Mouse (Mus musculus) forebrain, embryonic 13.5 days (tissue): ENCODE measurements at regions not wholly inside any gene's neighbourhood (a gene's known extent, or its start where the extent isn't known, plus 50 kb on each side); places are given as distances from the start of the nearest gene placed in this dataset.
"Not testable (repeated sequence)": the region's sequence is repeated elsewhere in the genome, so short reads cannot be mapped to it uniquely, and the experiment has no call there.

Experiments used
- ATAC-seq: fragments of 200-750 bp; cut with Nextera tagmentation; 2 replicates; pipeline ENCODE4 v1.8.0; 2017
- H3K27ac ChIP-seq: fragments of 300-500 bp; sonication (generic); 2 replicates; pipeline ENCODE4 v1.5.1; 2015; ENCODE audit warnings: inconsistent platforms, mild to moderate bottlenecking, moderate library complexity
- H3K27me3 ChIP-seq: fragments of 300-500 bp; sonication (generic); 2 replicates; pipeline ENCODE4 v1.6.1; 2015; ENCODE audit warnings: mild to moderate bottlenecking, inconsistent platforms
- H3K36me3 ChIP-seq: fragments of 300-500 bp; sonication (generic); 2 replicates; pipeline ENCODE4 v1.6.1; 2015; ENCODE audit warnings: mild to moderate bottlenecking, inconsistent platforms; ENCODE audit not compliant: poor library complexity, severe bottlenecking
- H3K4me1 ChIP-seq: fragments of 300-500 bp; sonication (generic); 2 replicates; pipeline ENCODE4 v1.6.1; 2015; ENCODE audit warnings: inconsistent platforms
- H3K4me2 ChIP-seq: fragments of 300-500 bp; sonication (generic); 2 replicates; pipeline ENCODE4 v1.6.1; 2015; ENCODE audit warnings: inconsistent platforms, mild to moderate bottlenecking, moderate library complexity
- H3K4me3 ChIP-seq: fragments of 300-500 bp; sonication (generic); 2 replicates; pipeline ENCODE4 v1.5.1; 2015; ENCODE audit warnings: mild to moderate bottlenecking, inconsistent platforms
- H3K9ac ChIP-seq: fragments of 300-500 bp; sonication (generic); 2 replicates; pipeline ENCODE4 v1.6.1; 2015; ENCODE audit warnings: mild to moderate bottlenecking, inconsistent platforms
- H3K9me3 ChIP-seq: fragments of 300-500 bp; sonication (generic); replicated peaks from 2 replicates; pipeline ENCODE4 v1.6.1; 2016; ENCODE audit warnings: inconsistent platforms
- WGBS: fragments of 180-500 bp; shearing (Covaris S2); methylation state at CpG from one replicate; pipeline ENCODE4 v1.1.7; 2015; 5-methylcytosine and 5-hydroxymethylcytosine counted together

GRCm38 (mm10) chr14:53581734-53582133, 672.2 kb downstream of the Dad1 start:
- 53% methylated on average over 3 of the region's 3 CpGs for WGBS
- not testable (repeated sequence) for H3K36me3 ChIP-seq, H3K27me3 ChIP-seq, H3K9ac ChIP-seq, H3K4me2 ChIP-seq, H3K9me3 ChIP-seq, ATAC-seq, H3K4me3 ChIP-seq, H3K4me1 ChIP-seq, H3K27ac ChIP-seq

DNA sequence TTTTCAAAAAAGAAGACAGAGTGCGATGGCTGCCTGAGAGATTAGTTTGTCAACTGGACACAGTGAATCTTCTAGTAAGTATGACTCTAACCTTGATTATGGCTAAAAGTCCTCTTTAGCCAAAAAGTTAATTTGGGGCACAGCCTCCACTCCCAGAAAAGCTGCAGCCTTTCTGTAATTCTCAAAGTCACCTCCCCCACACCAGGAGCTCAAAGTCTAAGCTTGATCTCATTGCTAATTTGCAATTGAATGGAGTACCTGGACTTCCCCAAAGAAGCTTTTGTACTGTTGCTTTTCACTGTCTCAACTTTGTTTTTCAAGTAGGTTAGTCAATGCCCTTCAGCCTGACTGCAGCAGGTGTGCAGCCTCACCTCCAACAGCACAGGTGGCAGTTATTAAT, 677.0 kb downstream of the Dad1 start:
- H3K27me3 ChIP-seq, H3K4me3 ChIP-seq, H3K27ac ChIP-seq, H3K9me3 ChIP-seq, H3K36me3 ChIP-seq, ATAC-seq, H3K4me2 ChIP-seq, H3K4me1 ChIP-seq, H3K9ac ChIP-seq: not testable (repeated sequence)
- WGBS: 94% methylated on average over 1 of the region's 1 CpGs

- 81% methylated on average over 1 of the region's 1 CpGs for WGBS
- H3K4me1 ChIP-seq, H3K4me3 ChIP-seq, H3K9me3 ChIP-seq, H3K36me3 ChIP-seq, H3K27me3 ChIP-seq, H3K27ac ChIP-seq, H3K4me2 ChIP-seq, ATAC-seq, H3K9ac ChIP-seq: not testable (repeated sequence)
Measured at GRCm38 (mm10) chr14:53572701-53573100, 681.2 kb downstream of the Dad1 start.

DNA sequence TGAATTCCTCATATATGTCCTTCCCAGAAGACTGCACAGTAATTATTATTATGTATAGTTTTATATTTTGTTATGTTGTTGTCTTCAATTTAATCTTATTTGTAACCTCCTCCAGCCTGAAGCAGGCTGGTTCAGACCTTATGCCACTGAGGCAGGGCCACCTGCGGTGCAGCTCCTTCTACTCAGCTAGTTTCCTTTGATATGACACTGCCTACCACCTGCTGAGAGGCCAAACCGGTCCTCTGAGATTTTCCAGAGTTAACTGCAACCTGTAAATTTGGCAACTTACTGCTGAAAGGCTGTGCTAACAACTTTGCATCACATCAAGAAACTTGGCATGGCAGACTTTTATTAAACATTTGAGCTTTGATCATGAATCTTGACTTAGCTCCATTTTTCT, 691.3 kb downstream of the Dad1 start:
- Histone ChIP-seq H3K27me3 (no peaks in the 10 kb centered on the region), H3K36me3 (no peaks in the 10 kb centered on the region), H3K4me3 (no peak overlapping the region), H3K9me3 (no peaks in the 10 kb centered on the region), H3K27ac (no peak overlapping the region), H3K4me1 (no peaks in the 10 kb centered on the region), H3K9ac (no peak overlapping the region), H3K4me2 (no peak overlapping the region)
- ATAC-seq: no peak
- 58% methylated on average over 2 of the region's 2 CpGs for WGBS

GRCm38 (mm10) chr14:53560146-53560545, 693.8 kb downstream of the Dad1 start:
- H3K27ac ChIP-seq, H3K9ac ChIP-seq, ATAC-seq, H3K4me3 ChIP-seq, H3K27me3 ChIP-seq, H3K4me1 ChIP-seq, H3K36me3 ChIP-seq, H3K9me3 ChIP-seq, H3K4me2 ChIP-seq: not testable (repeated sequence)
- WGBS: 85% methylated on average over 5 of the region's 5 CpGs

- H3K9me3 ChIP-seq, H3K27me3 ChIP-seq, H3K36me3 ChIP-seq, H3K4me2 ChIP-seq, H3K4me1 ChIP-seq, H3K9ac ChIP-seq, H3K27ac ChIP-seq, ATAC-seq, H3K4me3 ChIP-seq: not testable (repeated sequence)
Measured at GRCm38 (mm10) chr14:53559386-53559920, 694.5 kb downstream of the Dad1 start.

- no peaks in the 10 kb centered on the region for H3K27me3 ChIP-seq
- ATAC-seq: no peak
- H3K4me3 ChIP-seq: no peak overlapping the region
- H3K9me3 ChIP-seq: no peaks in the 10 kb centered on the region
- no peaks in the 10 kb centered on the region for H3K4me1 ChIP-seq
- no peaks in the 10 kb centered on the region for H3K36me3 ChIP-seq
- no peak overlapping the region for H3K27ac ChIP-seq
- H3K4me2 ChIP-seq: no peak overlapping the region
- no peak overlapping the region for H3K9ac ChIP-seq
Measured at GRCm38 (mm10) chr14:53553771-53554170, 700.1 kb downstream of the Dad1 start.

- H3K27me3 ChIP-seq, ATAC-seq, H3K27ac ChIP-seq, H3K9me3 ChIP-seq, H3K4me2 ChIP-seq, H3K36me3 ChIP-seq, H3K4me3 ChIP-seq, H3K9ac ChIP-seq, H3K4me1 ChIP-seq: not testable (repeated sequence)
Measured at GRCm38 (mm10) chr14:53547365-53547764, 706.5 kb downstream of the Dad1 start.

DNA sequence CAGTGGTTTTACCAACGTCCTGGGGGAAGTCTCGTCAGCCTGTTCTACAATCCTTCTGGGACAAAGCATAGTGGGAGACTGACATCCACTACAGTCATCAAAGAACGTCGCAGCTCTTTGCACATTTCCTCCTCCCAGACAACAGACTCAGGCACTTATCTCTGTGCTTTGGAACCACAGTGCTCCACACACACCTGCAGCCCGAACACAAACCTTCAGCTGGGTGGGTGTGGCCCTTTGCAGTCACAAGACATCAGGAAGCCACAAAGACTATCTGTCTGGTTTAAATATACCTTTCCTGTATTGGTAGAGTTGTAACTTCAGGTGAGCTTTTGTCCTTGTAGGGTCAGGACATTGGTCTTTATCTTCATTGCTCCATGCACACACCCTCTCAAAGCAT, 708.6 kb downstream of the Dad1 start:
- Histone ChIP-seq H3K9ac (no peak overlapping the region), H3K27me3 (no peaks in the 10 kb centered on the region), H3K4me1 (no peaks in the 10 kb centered on the region), H3K36me3 (no peaks in the 10 kb centered on the region), H3K4me2 (no peak overlapping the region), H3K9me3 (no peaks in the 10 kb centered on the region), H3K27ac (no peak overlapping the region), H3K4me3 (no peak overlapping the region)
- WGBS: 73% methylated on average over 5 of the region's 5 CpGs
- ATAC-seq: no peak

DNA sequence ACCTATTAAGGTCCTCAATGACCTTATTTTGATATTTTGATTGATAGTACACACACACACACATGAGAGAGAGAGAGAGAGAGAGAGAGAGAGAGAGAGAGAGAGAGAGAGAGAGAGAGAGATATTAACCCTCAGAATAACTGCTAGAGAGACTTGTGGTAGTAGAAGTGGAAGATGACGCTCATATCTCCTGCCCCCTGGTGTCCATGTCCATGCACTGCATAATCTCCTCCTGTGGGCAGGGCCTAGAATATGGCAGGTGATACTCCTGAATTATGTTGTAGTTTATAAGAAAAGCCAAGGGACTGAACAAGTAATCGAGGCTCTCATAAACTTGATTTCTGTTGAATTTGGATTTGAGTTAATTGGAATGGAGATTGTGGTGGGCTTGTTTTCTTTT, 712.3 kb downstream of the Dad1 start:
- ATAC-seq, H3K27me3 ChIP-seq, H3K9ac ChIP-seq, H3K4me3 ChIP-seq, H3K27ac ChIP-seq, H3K4me1 ChIP-seq, H3K9me3 ChIP-seq, H3K4me2 ChIP-seq, H3K36me3 ChIP-seq: not testable (repeated sequence)
- WGBS: 65% methylated on average over 2 of the region's 2 CpGs

DNA sequence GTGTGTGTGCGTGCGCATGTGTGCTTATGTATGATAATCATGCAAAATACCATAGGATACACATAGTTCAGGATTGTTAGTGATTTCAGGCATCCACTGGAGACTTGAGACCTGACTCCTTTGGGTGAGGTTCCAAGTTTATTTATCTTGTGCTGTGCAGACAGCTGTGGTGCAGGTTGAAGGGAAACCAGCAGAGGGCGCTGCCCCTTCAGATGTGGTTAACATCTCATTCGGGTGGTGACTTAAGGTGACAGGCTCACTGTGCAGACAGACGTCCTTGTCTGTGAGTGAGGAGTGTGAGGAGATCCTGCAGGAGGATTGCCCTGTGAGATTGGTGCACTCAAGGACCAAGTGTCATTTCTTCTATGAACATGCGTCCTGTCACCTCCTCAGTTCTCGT, 716.0 kb downstream of the Dad1 start:
- ATAC-seq, H3K27me3 ChIP-seq, H3K9me3 ChIP-seq, H3K4me3 ChIP-seq, H3K4me1 ChIP-seq, H3K27ac ChIP-seq, H3K4me2 ChIP-seq, H3K9ac ChIP-seq, H3K36me3 ChIP-seq: not testable (repeated sequence)
- WGBS: 60% methylated on average over 7 of the region's 7 CpGs

- no CpG with 5 or more reads among the region's 3 CpGs for WGBS
- H3K27ac ChIP-seq, H3K4me2 ChIP-seq, H3K4me3 ChIP-seq, ATAC-seq, H3K36me3 ChIP-seq, H3K9ac ChIP-seq, H3K9me3 ChIP-seq, H3K4me1 ChIP-seq, H3K27me3 ChIP-seq: not testable (repeated sequence)
Measured at GRCm38 (mm10) chr14:53523430-53523829, 730.5 kb downstream of the Dad1 start.

DNA sequence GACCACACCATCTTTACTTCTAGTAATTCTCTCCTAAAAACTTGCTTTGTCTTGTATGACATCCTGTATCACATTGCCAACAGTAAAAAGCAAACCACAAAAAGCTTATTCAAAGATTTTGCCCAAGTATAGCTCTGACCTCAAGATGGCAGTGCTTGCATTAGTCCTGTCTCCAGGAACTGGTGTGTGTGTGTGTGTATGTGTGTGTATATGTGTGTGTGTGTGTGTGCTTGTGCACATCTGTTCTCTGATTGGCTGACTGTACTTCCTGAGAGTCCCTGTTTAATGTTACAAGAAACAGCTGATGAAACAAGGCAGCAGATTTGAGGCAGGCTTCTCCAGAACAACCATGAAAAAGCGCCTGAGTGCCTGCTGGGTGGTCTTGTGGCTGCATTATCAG, 735.0 kb downstream of the Dad1 start:
- H3K9me3 ChIP-seq, H3K4me2 ChIP-seq, H3K9ac ChIP-seq, H3K27ac ChIP-seq, H3K4me1 ChIP-seq, H3K4me3 ChIP-seq, H3K27me3 ChIP-seq, ATAC-seq, H3K36me3 ChIP-seq: not testable (repeated sequence)
- no CpG with 5 or more reads among the region's 1 CpGs for WGBS
